Mouse (Mus musculus) brain, embryonic 14.5 days (tissue): ENCODE results near the gene Lcn5. TPM values are rescaled to one million over a fixed set of nuclear protein-coding genes. Genes with fewer than 3 reads are reported as not detected.

ENCODE experiments used
- DNase-seq: peaks from one replicate; pipeline ENCODE4 v3.0.0-alpha.2; 2011; ENCODE audit warnings: low read depth
- CTCF ChIP-seq: fragments of 200-500 bp; IDR thresholded peaks from 2 replicates; pipeline ENCODE4 v1.5.1; 2012; ENCODE audit warnings: inconsistent platforms, mild to moderate bottlenecking, moderate library complexity, borderline replicate concordance; ENCODE audit not compliant: insufficient read depth, insufficient read length; ENCODE audit errors: extremely low read depth
- POLR2A ChIP-seq: fragments of 200-500 bp; IDR thresholded peaks from 2 replicates; pipeline ENCODE4 v1.6.1; 2012; ENCODE audit warnings: mild to moderate bottlenecking, inconsistent platforms, borderline replicate concordance; ENCODE audit not compliant: poor library complexity, insufficient read depth, insufficient read length, severe bottlenecking; ENCODE audit errors: extremely low read depth
- polyA plus RNA-seq: library from polyadenylated mRNA; depleted of rRNA; stranded (reverse); fragments of >200 nt; gene quantifications from 2 replicates; pipeline ENCODE4 v1.2.3, GENCODE M21; 2012; rRNA removed

Lcn5 gene
- not detected in 2 replicates for polyA plus RNA-seq

DNA sequence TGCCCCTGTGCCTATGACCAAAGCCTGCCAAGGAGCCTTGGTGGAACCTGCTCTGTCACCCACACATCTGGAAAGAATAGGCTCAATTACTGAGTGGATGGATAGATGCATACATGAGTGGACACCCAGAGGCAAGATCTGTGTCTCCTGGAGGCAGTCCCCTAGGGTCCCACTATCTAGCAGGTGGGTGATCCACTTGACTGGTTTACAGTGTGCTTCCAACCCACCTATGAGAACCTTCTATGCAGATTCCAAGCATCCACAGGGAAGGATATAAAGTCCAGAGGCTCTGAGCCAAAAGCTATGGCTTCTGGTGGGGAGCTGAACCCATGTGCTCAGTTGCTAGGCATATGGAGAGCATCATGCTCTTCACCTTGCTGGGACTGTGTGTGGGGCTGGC lies at the start of gene Lcn5:
Lcn5 (plus strand) TSS at position 301 of the 400 bp plus-strand sequence.
- DNase-seq = no peak
- TF ChIP-seq CTCF (no peak), POLR2A (no peak)

DNA sequence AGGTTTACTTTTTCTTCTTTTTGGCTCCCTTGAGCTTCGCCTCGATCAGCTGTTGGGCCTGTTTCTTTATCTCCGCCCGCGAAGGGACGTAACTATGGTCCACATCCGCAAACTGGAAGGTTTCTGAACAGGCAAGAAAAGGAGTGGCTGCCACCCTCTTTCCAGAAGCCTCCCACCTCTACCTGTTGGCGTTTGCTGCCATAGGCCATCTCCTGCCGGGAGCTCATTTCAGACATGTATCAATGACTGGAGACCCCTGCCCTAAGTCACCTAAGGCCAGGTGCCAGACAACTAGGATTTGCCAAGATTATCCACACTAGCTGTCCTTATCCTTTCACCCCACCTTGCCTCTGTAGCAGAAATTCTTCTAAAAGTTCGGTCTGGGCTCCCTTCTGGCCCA lies 49.1 kb upstream of the Lcn5 start:
- DNase-seq = no peak

GRCm38 (mm10) chr2:25616398-25616797 lies 41.4 kb upstream of the Lcn5 start:
- peak; percentile 12 for DNase-seq
- no peak for TF ChIP-seq POLR2A
- TF ChIP-seq CTCF = no peak

More for the DNA sequence above, 49.1 kb upstream of the Lcn5 start:
- no peak for TF ChIP-seq POLR2A
- no peak for TF ChIP-seq CTCF

DNA sequence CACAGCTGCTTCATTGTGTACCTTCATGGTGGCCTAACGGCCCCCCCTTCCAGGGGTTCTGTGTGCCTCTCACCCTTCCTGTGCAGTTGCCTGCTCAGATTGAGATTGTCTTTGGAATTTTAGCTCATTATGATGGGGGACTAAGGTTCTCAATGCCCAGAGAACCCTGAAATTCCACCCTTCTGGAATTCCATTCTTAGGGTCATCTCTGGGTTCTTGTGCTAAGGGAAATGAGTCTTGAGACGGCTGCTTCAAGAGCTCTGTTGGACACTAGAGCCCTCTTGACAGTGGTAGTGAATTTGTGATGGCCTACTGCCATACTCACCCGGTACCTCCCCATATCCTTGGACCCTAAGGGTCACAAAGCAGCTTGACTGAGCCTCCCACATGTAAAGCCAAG lies 40.2 kb upstream of the Lcn5 start, which contains the start of gene Ccdc183:
Ccdc183 (minus strand) TSS at position 101 of the 400 bp plus-strand sequence.
- DNase-seq = no peak
- no peak for TF ChIP-seq CTCF
- no peak for TF ChIP-seq POLR2A

DNA sequence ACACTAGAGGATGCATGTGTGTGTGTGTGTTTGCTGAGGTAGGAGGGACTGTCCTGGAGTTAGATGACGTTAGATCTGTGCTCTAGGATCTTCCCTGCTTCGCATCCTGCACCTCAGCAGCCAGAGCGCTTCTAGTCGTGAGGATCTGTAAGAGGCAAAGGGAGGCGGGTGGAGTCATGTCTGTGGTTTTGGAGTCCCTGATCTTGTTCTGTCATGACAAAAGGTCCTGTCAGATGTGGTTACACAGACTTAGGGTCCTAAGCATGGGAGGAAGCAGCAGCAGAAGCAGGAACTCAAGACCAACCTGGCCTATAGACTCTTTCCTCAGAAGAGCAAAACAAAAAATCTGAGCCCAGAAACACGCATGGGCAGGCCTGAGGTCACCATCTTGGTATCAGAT lies 37.4 kb upstream of the Lcn5 start:
- DNase-seq = no peak
- TF ChIP-seq POLR2A (no peak), CTCF (no peak)

DNA sequence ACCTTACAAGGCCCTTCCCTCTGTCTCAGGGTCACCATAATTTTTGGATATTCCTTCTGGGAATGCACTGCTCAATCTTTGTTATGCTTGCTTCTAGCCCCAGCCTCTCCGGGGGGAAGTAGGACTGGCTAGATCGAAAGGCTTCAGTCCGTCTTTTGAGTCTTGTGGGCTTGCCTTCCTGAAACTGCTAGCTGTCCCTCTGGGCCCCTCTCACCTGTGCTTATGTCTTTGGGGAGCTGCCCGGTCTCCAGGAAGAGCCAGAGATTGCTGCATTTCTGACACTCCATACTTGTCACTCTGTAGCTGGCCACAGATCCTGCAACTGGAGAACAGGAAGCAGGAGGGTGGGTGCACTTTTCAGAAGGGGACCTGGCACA lies 36.9 kb upstream of the Lcn5 start:
- DNase-seq = no peak
- TF ChIP-seq POLR2A (no peak), CTCF (no peak)

- TF ChIP-seq POLR2A (no peak), CTCF (peak; percentile 70)
- peak; percentile 92 for DNase-seq
Measured at GRCm38 (mm10) chr2:25621229-25622200, 36.2 kb upstream of the Lcn5 start, which contains the start of gene Tmem141. Gene Tmem141 (minus strand): TSS chr2:25622005.

DNA sequence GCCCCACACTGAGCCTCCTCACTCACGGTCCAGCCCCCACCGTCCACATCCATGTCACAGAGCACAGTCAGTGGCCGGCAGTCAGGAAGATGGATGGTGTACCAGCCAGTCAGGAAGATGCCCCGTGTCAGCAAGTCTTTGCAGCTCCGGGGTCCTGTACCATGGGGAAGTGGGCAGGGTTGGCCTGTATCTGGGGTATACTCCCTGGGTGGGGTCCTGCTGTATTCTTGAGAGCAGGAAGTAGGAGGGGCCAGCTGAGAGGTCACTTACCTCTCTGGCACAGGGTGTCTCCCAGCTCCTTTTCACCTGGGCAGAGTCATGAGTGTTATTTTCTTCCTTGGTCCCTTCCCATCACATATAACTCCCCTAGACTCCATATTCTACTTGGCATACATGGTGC lies 31.8 kb upstream of the Lcn5 start:
- no peak for DNase-seq
- TF ChIP-seq POLR2A = no peak
- no peak for TF ChIP-seq CTCF

DNA sequence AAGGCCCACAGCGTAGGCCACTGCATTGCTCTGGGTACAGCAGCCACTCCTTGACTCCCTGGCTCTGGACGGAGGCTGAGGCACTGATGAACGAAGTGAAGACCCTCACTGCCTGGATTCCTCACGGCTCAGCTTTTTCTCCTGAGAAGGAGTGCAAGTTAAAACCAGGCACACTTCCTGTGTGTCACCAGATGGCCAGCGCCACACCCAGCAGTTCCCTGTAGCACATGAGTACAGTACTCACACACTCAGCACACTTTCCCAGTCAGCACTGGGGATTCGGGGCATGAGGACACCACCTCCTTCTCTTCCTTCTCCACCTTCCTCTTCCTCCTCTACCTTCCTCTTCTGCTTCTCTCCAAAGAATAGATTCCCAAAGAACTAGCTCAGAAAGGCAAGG lies 29.9 kb upstream of the Lcn5 start, which contains the start of gene Fcna:
Fcna (minus strand) TSS at position 220 of the 400 bp plus-strand sequence.
- TF ChIP-seq CTCF (no peak), POLR2A (no peak)
- DNase-seq = no peak

DNA sequence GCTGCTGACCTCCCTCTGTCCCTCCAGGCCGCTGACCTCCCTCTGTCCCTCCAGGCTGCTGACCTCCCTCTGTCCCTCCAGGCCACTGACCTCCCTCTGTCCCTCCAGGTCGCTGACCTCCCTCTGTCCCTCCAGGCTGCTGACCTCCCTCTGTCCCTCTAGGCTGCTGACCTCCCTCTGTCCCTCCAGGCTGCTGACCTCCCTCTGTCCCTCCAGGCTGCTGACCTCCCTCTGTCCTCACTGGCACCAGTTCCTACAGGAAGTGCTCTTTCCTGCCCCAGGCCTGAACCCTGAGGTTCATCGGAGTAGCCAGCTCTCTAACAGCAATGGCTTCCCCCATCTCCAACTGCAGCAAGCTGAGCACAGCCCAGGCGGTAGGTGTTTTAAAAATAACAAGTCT lies 29.0 kb upstream of the Lcn5 start:
- TF ChIP-seq CTCF (no peak), POLR2A (no peak)
- DNase-seq = no peak

- DNase-seq = no peak
- TF ChIP-seq POLR2A (no peak), CTCF (no peak)
Measured at GRCm38 (mm10) chr2:25633616-25634015, 24.1 kb upstream of the Lcn5 start.
